Comparison of ENCODE assay signal across 9 mouse cellular contexts in genomic region chr11:102643891-102644382, GRCm38 (mm10). TPM values are rescaled to one million over a fixed set of nuclear protein-coding genes. Genes with fewer than 3 reads are reported as not detected.
DNase-seq lines count a peak whose midpoint lies in the region; ATAC-seq lines count a peak whose summit lies in the region.
"Had no signal": no experiment of that assay in that cellular context is flagged by ENCODE, and none has a peak within 500 bp of the region (broad histone marks: within the 10 kb centered on the region; RNA-seq: fewer than 3 reads in every experiment).

No protein-coding gene starts in this region.

- ATAC-seq in forebrain, embryonic 11.5 days (replicated peaks; ENCODE audit: low FRiP score) = no peak

- peak; percentile 25 for DNase-seq in retina, embryonic 14.5 days (ENCODE audit: low spot score)
- DNase-seq in retina, postnatal 1 day = no peak
- DNase-seq in heart, adult 18-20 months = peak; percentile 65 to 69
- peak; percentile 82 to 86 for DNase-seq in lung, adult 18-20 months
- no peak for DNase-seq in left cerebral cortex, postnatal 14 days (ENCODE audit: low spot score in 2 of 2)
- DNase-seq in cerebellum, adult 9-11 months = no peak
- DNase-seq in cerebellum, postnatal 4 days (ENCODE audit: low spot score in 2 of 2) = no peak
- no peak for DNase-seq in forebrain, embryonic 11.5 days (ENCODE audit: low spot score)

- no peak overlapping the region for H3K27ac ChIP-seq in forebrain, embryonic 11.5 days (ENCODE audit: low read depth, low read length)
- H3K27ac ChIP-seq: embryonic facial prominence, embryonic 15.5 days had no signal

- H3K36me3 ChIP-seq in forebrain, embryonic 11.5 days (ENCODE audit: control insufficient read depth, insufficient read depth, low read length) = no peaks in the 10 kb centered on the region
- H3K36me3 ChIP-seq: embryonic facial prominence, embryonic 15.5 days had no signal

- peaks cover 4% of the 10 kb centered on the region; the same call in 1 of the 2 replicates for H3K4me1 ChIP-seq in forebrain, embryonic 11.5 days (replicated peaks; ENCODE audit: control insufficient read depth, insufficient read depth, low read length)

- no peaks in the 10 kb centered on the region for H3K27me3 ChIP-seq in forebrain, embryonic 11.5 days (ENCODE audit: control insufficient read depth, insufficient read depth, low read length)
- H3K27me3 ChIP-seq: embryonic facial prominence, embryonic 15.5 days had no signal

- 63% methylated on average over 10 of the region's 10 CpGs for WGBS in forebrain, embryonic 11.5 days

- no peak overlapping the region for H3K4me3 ChIP-seq in forebrain, embryonic 11.5 days (ENCODE audit: low read depth, low read length)
- H3K4me3 ChIP-seq: embryonic facial prominence, embryonic 15.5 days had no signal

- no peak overlapping the region for H3K4me2 ChIP-seq in forebrain, embryonic 11.5 days (ENCODE audit: low read depth, low read length, severe bottlenecking)
- H3K4me2 ChIP-seq: embryonic facial prominence, embryonic 15.5 days had no signal

- H3K9me3 ChIP-seq in forebrain, embryonic 11.5 days (ENCODE audit: control insufficient read depth, low read length) = no peaks in the 10 kb centered on the region
- H3K9me3 ChIP-seq: embryonic facial prominence, embryonic 15.5 days had no signal

- no peak overlapping the region for H3K9ac ChIP-seq in forebrain, embryonic 11.5 days (ENCODE audit: low read length)
- H3K9ac ChIP-seq: embryonic facial prominence, embryonic 15.5 days had no signal

- intact Hi-C loops in left cerebral cortex, postnatal 14 days (cut with DNase I) = loop anchor here (5.0 kb wide), 1 partner anchor 37 kb away; no protein-coding TSS in a partner anchor

RNA-seq across cellular contexts. Expression of gene Meioc, which starts 19.6 kb away (rescaled TPM):
- total RNA-seq in heart, adult 18-20 months (2021) = not detected
- total RNA-seq in left cerebral cortex, postnatal 14 days (2021) = not detected
- polyA plus RNA-seq in forebrain, embryonic 11.5 days (2014; fragmentation: Nextera tagmentation; extraction: Ambion mirVana) = 0.15 and 0.24 TPM in 2 replicates

RNA-seq across cellular contexts. Expression of gene Fzd2, which starts 39.7 kb away (rescaled TPM):
- 1 to 10 TPM; 2.0 to 2.2 TPM for total RNA-seq in heart, adult 18-20 months (2021)
- 10 to 100 TPM; 10.6 to 11.1 TPM for total RNA-seq in left cerebral cortex, postnatal 14 days (2021)
- polyA plus RNA-seq in forebrain, embryonic 11.5 days (2014; fragmentation: Nextera tagmentation; extraction: Ambion mirVana) = 45.2 and 46.3 TPM in 2 replicates

RNA-seq across cellular contexts. Expression of gene Ccdc43, which starts 53.6 kb away (rescaled TPM):
- 10 to 100 TPM; 20.4 to 29.6 TPM for total RNA-seq in heart, adult 18-20 months (2021)
- 10 to 100 TPM; 24.0 to 30.1 TPM for total RNA-seq in left cerebral cortex, postnatal 14 days (2021)
- polyA plus RNA-seq in forebrain, embryonic 11.5 days (2014; fragmentation: Nextera tagmentation; extraction: Ambion mirVana) = 52.0 and 62.1 TPM in 2 replicates

Comparison
In these comparisons a context has a peak if more than half of its experiments do, and no peak if none do; other contexts are left out.
1. DNase-seq: peak in retina, embryonic 14.5 days (single experiment), heart, adult 18-20 months (2 of 2) and lung, adult 18-20 months (2 of 2); none in retina, postnatal 1 day (single experiment), left cerebral cortex, postnatal 14 days (0 of 2), cerebellum, adult 9-11 months (single experiment), cerebellum, postnatal 4 days (0 of 2) and forebrain, embryonic 11.5 days (single experiment).